In genomic region chr6:52950371-52950770, GRCm38 (mm10) we compare ENCODE assay signal across 26 mouse cellular contexts.
A peak's percentile ranks its signal among the peaks of the same experiment; 100 is the strongest.
DNase-seq lines count a peak whose midpoint lies in the region; ATAC-seq and TF ChIP-seq lines count a peak whose summit lies in the region.
"Had no signal": no experiment of that assay in that cellular context is flagged by ENCODE, and none has a peak within 500 bp of the region (broad histone marks: within the 10 kb centered on the region; RNA-seq: fewer than 3 reads in every experiment).

No protein-coding gene starts in this region.

- 67% methylated on average over 5 of the region's 5 CpGs for WGBS in heart, embryonic 14.5 days
- WGBS in limb, embryonic 10.5 days: 64% methylated on average over 5 of the region's 5 CpGs
- 54% methylated on average over 5 of the region's 5 CpGs for WGBS in stomach, postnatal 0 days

- no peak overlapping the region for H3K4me2 ChIP-seq in heart, embryonic 14.5 days (ENCODE audit: low read length)
- H3K4me2 ChIP-seq in stomach, postnatal 0 days (replicated peaks; ENCODE audit: low read depth): no peak overlapping the region
- H3K4me2 ChIP-seq: embryonic facial prominence, embryonic 15.5 days; heart, embryonic 11.5 days; hindbrain, embryonic 14.5 days; kidney, embryonic 15.5 days; liver, embryonic 15.5 days; lung, embryonic 14.5 days had no signal

- TF ChIP-seq CTCF in stomach, postnatal 0 days (IDR thresholded peaks at IDR 0.05; ENCODE audit: low read depth): no peak

- H3K9me3 ChIP-seq in heart, embryonic 14.5 days (ENCODE audit: control insufficient read depth, low read length): no peaks in the 10 kb centered on the region
- H3K9me3 ChIP-seq in limb, embryonic 10.5 days (replicated peaks): no peaks in the 10 kb centered on the region
- no peaks in the 10 kb centered on the region for H3K9me3 ChIP-seq in stomach, postnatal 0 days (ENCODE audit: control insufficient read depth, low read length)
- H3K9me3 ChIP-seq: embryonic facial prominence, embryonic 10.5 days; embryonic facial prominence, embryonic 15.5 days; kidney, embryonic 15.5 days; liver, embryonic 15.5 days had no signal

- ATAC-seq in heart, embryonic 14.5 days (ENCODE audit: insufficient number of reproducible peaks, insufficient read depth, low FRiP score, low read depth): no peak
- no peak for ATAC-seq in stomach, postnatal 0 days (ENCODE audit: low FRiP score, low TSS enrichment)
- ATAC-seq: forebrain, embryonic 16.5 days; intestine, postnatal 0 days had no signal

- H3K4me1 ChIP-seq in heart, embryonic 14.5 days (ENCODE audit: control insufficient read depth in 2 of 2, insufficient read depth in 2 of 2, low read length in 2 of 2): peaks cover 9 to 20% of the 10 kb centered on the region in 2 experiments
- H3K4me1 ChIP-seq in limb, embryonic 10.5 days: peaks cover 81% of the 10 kb centered on the region
- H3K4me1 ChIP-seq in stomach, postnatal 0 days (replicated peaks; ENCODE audit: control insufficient read depth, insufficient read depth): no peaks in the 10 kb centered on the region

- H3K4me3 ChIP-seq in heart, embryonic 14.5 days (ENCODE audit: control insufficient read depth in 1 of 2, insufficient read depth in 1 of 2, low read depth in 1 of 2, low read length in 2 of 2): no peak overlapping the region
- H3K4me3 ChIP-seq in limb, embryonic 10.5 days: no peak overlapping the region
- H3K4me3 ChIP-seq in stomach, postnatal 0 days (ENCODE audit: low read depth, low read length): no peak overlapping the region
- H3K4me3 ChIP-seq: embryonic facial prominence, embryonic 10.5 days; embryonic facial prominence, embryonic 15.5 days; kidney, embryonic 15.5 days; liver, embryonic 15.5 days had no signal

- 0 out of 2 replicates have a peak overlapping the region, but pooled peaks have one; percentile 16 for H3K9ac ChIP-seq in heart, embryonic 14.5 days (ENCODE audit: low read length)
- no peak overlapping the region for H3K9ac ChIP-seq in stomach, postnatal 0 days (ENCODE audit: low read length)
- H3K9ac ChIP-seq: embryonic facial prominence, embryonic 15.5 days; hindbrain, embryonic 14.5 days; kidney, embryonic 15.5 days; liver, embryonic 15.5 days; lung, embryonic 14.5 days had no signal

- H3K36me3 ChIP-seq in heart, embryonic 14.5 days (ENCODE audit: control insufficient read depth, insufficient read depth, low read length): no peaks in the 10 kb centered on the region
- H3K36me3 ChIP-seq in limb, embryonic 10.5 days: no peaks in the 10 kb centered on the region
- H3K36me3 ChIP-seq in stomach, postnatal 0 days (ENCODE audit: control insufficient read depth, insufficient read depth, low read length): no peaks in the 10 kb centered on the region
- H3K36me3 ChIP-seq: embryonic facial prominence, embryonic 10.5 days; embryonic facial prominence, embryonic 15.5 days; kidney, embryonic 15.5 days; liver, embryonic 15.5 days had no signal

- no peaks in the 10 kb centered on the region for H3K27me3 ChIP-seq in heart, embryonic 14.5 days (ENCODE audit: control insufficient read depth, insufficient read depth, low read length)
- peaks cover 10% of the 10 kb centered on the region; the same call in 1 of the 2 replicates for H3K27me3 ChIP-seq in limb, embryonic 10.5 days (ENCODE audit: low read depth, poor library complexity, severe bottlenecking)
- no peaks in the 10 kb centered on the region for H3K27me3 ChIP-seq in stomach, postnatal 0 days (ENCODE audit: control insufficient read depth, insufficient read depth, low read length)
- H3K27me3 ChIP-seq: embryonic facial prominence, embryonic 15.5 days; kidney, embryonic 15.5 days; liver, embryonic 15.5 days had no signal

- TF ChIP-seq EP300 in stomach, postnatal 0 days (optimal IDR thresholded peaks at IDR 0.05): no peak

- DNase-seq in cerebellum, postnatal 36 days: peak; percentile 37 to 41
- DNase-seq in cerebellum, postnatal 4 days (ENCODE audit: low spot score in 2 of 2): no peak
- no peak for DNase-seq in heart, adult 8-10 months (ENCODE audit: low spot score)
- DNase-seq in limb, embryonic 10.5 days (ENCODE audit: low spot score): peak; percentile 28
- peak; percentile 12 for DNase-seq in stomach, postnatal 0 days (ENCODE audit: low spot score)
- no peak for DNase-seq in gastrocnemius, postnatal 10 days
- DNase-seq: adrenal gland, postnatal 25 days; B cell, adult 2 months; cerebellum, adult 11 months; gastrocnemius, postnatal 14 days; kidney, postnatal 25 days; left cerebral cortex, postnatal 4 days; lung, embryonic 14.5 days; lung, postnatal 14 days; midbrain, embryonic 14.5 days; thymus, adult 18-20 months; thymus, postnatal 25 days had no signal

- no peak overlapping the region for H3K27ac ChIP-seq in heart, embryonic 14.5 days (replicated peaks in 1 of 2; ENCODE audit: control insufficient read depth in 1 of 2, insufficient read depth in 1 of 2, low read depth in 2 of 2, low read length in 2 of 2)
- peak overlapping the region; percentile 85 for H3K27ac ChIP-seq in limb, embryonic 10.5 days
- H3K27ac ChIP-seq in stomach, postnatal 0 days (replicated peaks): no peak overlapping the region
- H3K27ac ChIP-seq: embryonic facial prominence, embryonic 10.5 days; embryonic facial prominence, embryonic 15.5 days; hindbrain, embryonic 14.5 days; kidney, embryonic 15.5 days; liver, embryonic 15.5 days had no signal

Comparison
In these comparisons a context has a peak if more than half of its experiments do, and no peak if none do; other contexts are left out.
1. DNase-seq: peak in cerebellum, postnatal 36 days (2 of 2), limb, embryonic 10.5 days (single experiment) and stomach, postnatal 0 days (single experiment); none in cerebellum, postnatal 4 days (0 of 2), heart, adult 8-10 months (single experiment) and gastrocnemius, postnatal 10 days (single experiment).